Mouse (Mus musculus) heart, embryonic 12.5 days (tissue): ENCODE results near the gene Serpinb12. TPM values are rescaled to one million over a fixed set of nuclear protein-coding genes. Genes with fewer than 3 reads are reported as not detected.
"Not testable (repeated sequence)": the region's sequence is repeated elsewhere in the genome, so short reads cannot be mapped to it uniquely, and the experiment has no call there.

ENCODE experiments used
- ATAC-seq: fragments of 200-750 bp; cut with Nextera tagmentation; 2 replicates; pipeline ENCODE4 v1.8.0; 2017; ENCODE audit warnings: moderate TSS enrichment, moderate library complexity; ENCODE audit not compliant: insufficient number of reproducible peaks, low FRiP score
- H3K27ac ChIP-seq: fragments of 300-500 bp; sonication (generic); 2 replicates; pipeline ENCODE4 v1.5.1; 2016; ENCODE audit warnings: mild to moderate bottlenecking, moderate library complexity; ENCODE audit not compliant: poor library complexity, severe bottlenecking
- H3K27me3 ChIP-seq: fragments of 300-500 bp; sonication (generic); replicated peaks from 2 replicates; pipeline ENCODE4 v1.6.1; 2016; ENCODE audit warnings: mild to moderate bottlenecking, moderate library complexity
- H3K36me3 ChIP-seq: fragments of 300-500 bp; sonication (generic); 2 replicates; pipeline ENCODE4 v1.6.1; 2016; ENCODE audit warnings: mild to moderate bottlenecking, moderate library complexity
- H3K4me1 ChIP-seq: fragments of 300-500 bp; sonication (generic); replicated peaks from 2 replicates; pipeline ENCODE4 v1.6.1; 2016; ENCODE audit warnings: mild to moderate bottlenecking
- H3K4me2 ChIP-seq: fragments of 300-500 bp; sonication (generic); 2 replicates; pipeline ENCODE4 v1.6.1; 2016; ENCODE audit warnings: mild to moderate bottlenecking, moderate library complexity
- H3K4me3 ChIP-seq: fragments of 300-500 bp; sonication (generic); 2 replicates; pipeline ENCODE4 v1.5.1; 2016; ENCODE audit warnings: mild to moderate bottlenecking
- H3K9ac ChIP-seq: fragments of 300-500 bp; sonication (generic); 2 replicates; pipeline ENCODE4 v1.6.1; 2016; ENCODE audit warnings: mild to moderate bottlenecking, moderate library complexity
- H3K9me3 ChIP-seq: fragments of 300-500 bp; sonication (generic); replicated peaks from 2 replicates; pipeline ENCODE4 v1.6.1; 2016; ENCODE audit warnings: mild to moderate bottlenecking, moderate library complexity
- WGBS: fragments of 180-500 bp; shearing (Covaris S2); methylation state at CpG from one replicate; pipeline ENCODE4 v1.1.7; 2016; 5-methylcytosine and 5-hydroxymethylcytosine counted together
- polyA plus RNA-seq: library from polyadenylated mRNA; unstranded; fragments of >200 nt; fragmentation: Nextera tagmentation; extraction: Ambion mirVana; gene quantifications from 2 replicates; pipeline ENCODE4 v1.2.1, GENCODE M21; 2016

Serpinb12 gene
- polyA plus RNA-seq = 0.14 TPM in 1 of 2 replicates, not detected in the other

- no peak within 1 kb of the TSS for H3K4me3 ChIP-seq
- no peak within 1 kb of the TSS for H3K4me2 ChIP-seq
- H3K27me3 ChIP-seq = no peaks in the 10 kb centered on the region
- H3K27ac ChIP-seq = no peak within 1 kb of the TSS
- 74% methylated on average over 6 of the region's 6 CpGs for WGBS
- no peaks in the 10 kb centered on the region for H3K4me1 ChIP-seq
- no peak within 1 kb of the TSS for H3K9ac ChIP-seq
- no peaks in the 10 kb centered on the region for H3K36me3 ChIP-seq
- no peak for ATAC-seq
- H3K9me3 ChIP-seq = no peaks in the 10 kb centered on the region
These were observed at the start of gene Serpinb12 for GRCm38 (mm10) chr1:106934265-106934664. TSS of gene Serpinb12 (plus strand) at chr1:106934449.

DNA sequence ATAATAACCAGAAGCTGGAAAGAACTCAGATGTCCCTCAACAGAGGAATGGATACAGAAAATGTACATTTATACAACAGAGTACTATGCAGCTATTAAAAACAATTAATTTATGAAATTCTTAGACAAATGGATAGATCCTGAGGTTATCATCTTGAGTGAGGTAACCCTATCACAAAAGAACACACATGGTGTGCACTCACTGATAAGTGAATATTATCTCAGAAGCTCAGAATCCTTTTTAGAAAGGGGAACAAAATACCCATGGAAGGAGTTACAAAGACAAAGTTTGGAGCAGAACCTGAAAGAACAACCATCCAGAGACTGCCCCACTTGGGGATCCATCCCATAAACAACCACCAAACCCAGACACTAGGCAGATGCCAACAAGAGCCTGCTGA, 39.1 kb upstream of the Serpinb12 start:
- H3K27ac ChIP-seq, H3K4me2 ChIP-seq, ATAC-seq, H3K4me1 ChIP-seq, H3K4me3 ChIP-seq, H3K36me3 ChIP-seq, H3K9me3 ChIP-seq, H3K9ac ChIP-seq, H3K27me3 ChIP-seq: not testable (repeated sequence)

GRCm38 (mm10) chr1:106901406-106901805, 32.8 kb upstream of the Serpinb12 start:
- no peaks in the 10 kb centered on the region for H3K4me1 ChIP-seq
- H3K9me3 ChIP-seq = no peaks in the 10 kb centered on the region
- no peak overlapping the region for H3K9ac ChIP-seq
- no peak for ATAC-seq
- no peaks in the 10 kb centered on the region for H3K27me3 ChIP-seq
- H3K27ac ChIP-seq = no peak overlapping the region
- 26% methylated on average over 4 of the region's 4 CpGs for WGBS
- H3K4me2 ChIP-seq = no peak overlapping the region
- no peak overlapping the region for H3K4me3 ChIP-seq
- no peaks in the 10 kb centered on the region for H3K36me3 ChIP-seq

DNA sequence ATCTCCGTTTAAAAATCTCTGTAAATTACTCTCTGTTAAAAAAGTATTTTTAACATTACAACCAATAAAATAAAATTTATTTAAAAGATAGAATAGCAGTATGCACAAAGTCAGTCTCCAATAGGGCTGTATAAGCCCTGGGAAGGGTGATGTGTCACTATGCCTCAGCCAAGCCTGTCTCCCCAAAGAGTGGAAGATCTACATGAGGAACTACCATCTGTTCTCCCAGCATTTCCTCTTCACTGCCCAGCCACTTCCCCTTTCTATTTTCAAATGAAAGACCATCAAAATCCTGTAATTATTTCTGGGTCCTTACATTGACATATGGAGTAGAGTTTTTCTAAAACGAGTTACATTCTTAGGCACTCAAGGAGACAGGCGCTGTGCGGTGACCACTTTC, 2.3 kb upstream of the Serpinb12 start:
- Histone ChIP-seq H3K4me3 (no peak overlapping the region), H3K4me1 (no peaks in the 10 kb centered on the region)

GRCm38 (mm10) chr1:106933658-106934057, 591 bp upstream of the Serpinb12 start:
- H3K9ac ChIP-seq = no peak overlapping the region
- H3K4me2 ChIP-seq = no peak overlapping the region
- H3K9me3 ChIP-seq = no peaks in the 10 kb centered on the region
- ATAC-seq = no peak
- H3K4me1 ChIP-seq = no peaks in the 10 kb centered on the region
- H3K4me3 ChIP-seq = no peak overlapping the region
- H3K27me3 ChIP-seq = no peaks in the 10 kb centered on the region
- no peak overlapping the region for H3K27ac ChIP-seq
- H3K36me3 ChIP-seq = no peaks in the 10 kb centered on the region

More for the DNA sequence above, 2.3 kb upstream of the Serpinb12 start:
- Histone ChIP-seq H3K36me3 (no peaks in the 10 kb centered on the region), H3K27ac (no peak overlapping the region), H3K27me3 (no peaks in the 10 kb centered on the region), H3K9ac (no peak overlapping the region), H3K9me3 (no peaks in the 10 kb centered on the region), H3K4me2 (no peak overlapping the region)
- ATAC-seq = no peak
- WGBS = 75% methylated on average over 4 of the region's 4 CpGs

- Histone ChIP-seq H3K4me3 (no peak overlapping the region), H3K27me3 (no peaks in the 10 kb centered on the region), H3K4me2 (no peak overlapping the region), H3K4me1 (no peaks in the 10 kb centered on the region), H3K27ac (no peak overlapping the region), H3K9ac (no peak overlapping the region), H3K9me3 (no peaks in the 10 kb centered on the region), H3K36me3 (no peaks in the 10 kb centered on the region)
- WGBS = 58% methylated on average over 1 of the region's 1 CpGs
- no peak for ATAC-seq
These were observed 13.0 kb downstream of the Serpinb12 start for GRCm38 (mm10) chr1:106947217-106947616.

- H3K4me3 ChIP-seq = no peak overlapping the region
- no peak overlapping the region for H3K27ac ChIP-seq
- no peaks in the 10 kb centered on the region for H3K27me3 ChIP-seq
- H3K9me3 ChIP-seq = no peaks in the 10 kb centered on the region
- H3K4me2 ChIP-seq = no peak overlapping the region
- 66% methylated on average over 3 of the region's 3 CpGs for WGBS
- ATAC-seq = no peak
- no peaks in the 10 kb centered on the region for H3K36me3 ChIP-seq
- no peak overlapping the region for H3K9ac ChIP-seq
- no peaks in the 10 kb centered on the region for H3K4me1 ChIP-seq
These were observed 25.7 kb downstream of the Serpinb12 start for GRCm38 (mm10) chr1:106959981-106960380.

GRCm38 (mm10) chr1:106961023-106961422, 26.8 kb downstream of the Serpinb12 start:
- 39% methylated on average over 3 of the region's 3 CpGs for WGBS
- Histone ChIP-seq H3K27ac (no peak overlapping the region), H3K9ac (no peak overlapping the region), H3K4me3 (no peak overlapping the region), H3K9me3 (no peaks in the 10 kb centered on the region), H3K4me2 (no peak overlapping the region), H3K36me3 (no peaks in the 10 kb centered on the region), H3K27me3 (no peaks in the 10 kb centered on the region), H3K4me1 (no peaks in the 10 kb centered on the region)
- ATAC-seq = no peak

DNA sequence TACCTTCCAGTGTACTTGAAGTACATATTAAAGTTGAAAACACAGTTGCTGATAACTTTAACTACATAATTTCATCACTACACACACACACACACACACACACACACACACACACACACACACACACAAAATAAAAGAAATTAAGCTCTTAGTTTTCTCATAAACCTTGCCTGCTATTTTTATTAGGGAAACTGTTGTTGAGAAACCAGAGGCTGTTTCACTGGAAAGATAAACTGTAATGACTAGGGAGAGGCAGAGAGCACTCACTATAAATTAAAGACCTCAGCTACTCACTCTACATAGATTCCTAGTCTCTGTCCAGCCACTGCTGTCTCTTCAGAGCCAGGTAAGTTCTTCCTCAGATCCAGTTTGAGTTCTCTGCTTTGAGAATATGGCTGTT, 46.4 kb downstream of the Serpinb12 start, which contains the start of gene Serpinb13:
Gene Serpinb13, plus strand, starts transcription at position 301 of the 400 bp plus-strand sequence.
- Histone ChIP-seq H3K27ac (no peak within 1 kb of the TSS), H3K36me3 (no peaks in the 10 kb centered on the region), H3K4me2 (no peak within 1 kb of the TSS), H3K9me3 (no peaks in the 10 kb centered on the region), H3K27me3 (no peaks in the 10 kb centered on the region), H3K4me1 (no peaks in the 10 kb centered on the region), H3K4me3 (no peak within 1 kb of the TSS), H3K9ac (no peak within 1 kb of the TSS)
- ATAC-seq = no peak

GRCm38 (mm10) chr1:106983092-106983491, 48.8 kb downstream of the Serpinb12 start:
- 88% methylated on average over 1 of the region's 1 CpGs for WGBS

GRCm38 (mm10) chr1:106983865-106984264, 49.6 kb downstream of the Serpinb12 start:
- no peaks in the 10 kb centered on the region for H3K9me3 ChIP-seq
- no peaks in the 10 kb centered on the region for H3K4me1 ChIP-seq
- H3K36me3 ChIP-seq = no peaks in the 10 kb centered on the region
- H3K27me3 ChIP-seq = no peaks in the 10 kb centered on the region
- 66% methylated on average over 2 of the region's 2 CpGs for WGBS
- no peak overlapping the region for H3K4me3 ChIP-seq
- no peak overlapping the region for H3K9ac ChIP-seq
- H3K4me2 ChIP-seq = no peak overlapping the region
- no peak for ATAC-seq
- H3K27ac ChIP-seq = no peak overlapping the region

More at GRCm38 (mm10) chr1:106983092-106983491, 48.8 kb downstream of the Serpinb12 start:
- H3K4me2 ChIP-seq = no peak overlapping the region
- H3K27me3 ChIP-seq = no peaks in the 10 kb centered on the region
- no peaks in the 10 kb centered on the region for H3K4me1 ChIP-seq
- H3K4me3 ChIP-seq = no peak overlapping the region
- H3K27ac ChIP-seq = no peak overlapping the region
- ATAC-seq = no peak
- no peaks in the 10 kb centered on the region for H3K9me3 ChIP-seq
- no peak overlapping the region for H3K9ac ChIP-seq
- no peaks in the 10 kb centered on the region for H3K36me3 ChIP-seq

DNA sequence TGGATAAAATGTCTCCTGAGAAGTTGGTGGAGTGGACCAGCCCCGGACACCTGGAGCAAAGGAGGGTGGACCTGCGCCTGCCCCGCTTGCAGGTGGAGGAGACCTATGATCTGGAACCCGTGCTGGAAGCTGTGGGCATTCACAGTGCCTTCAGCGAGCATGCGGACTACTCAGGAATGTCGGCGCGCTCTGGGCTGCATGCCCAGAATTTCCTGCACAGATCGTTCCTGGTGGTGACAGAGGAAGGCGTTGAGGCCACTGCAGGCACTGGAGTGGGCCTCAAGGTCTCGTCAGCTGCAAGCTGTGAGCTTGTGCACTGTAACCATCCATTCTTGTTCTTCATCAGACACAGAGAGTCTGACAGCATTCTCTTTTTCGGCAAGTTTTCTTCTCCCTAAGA, 66.2 kb downstream of the Serpinb12 start:
- Histone ChIP-seq H3K4me3 (no peak overlapping the region), H3K36me3 (no peaks in the 10 kb centered on the region), H3K4me2 (peak overlapping the region; percentile 4; the same call in 1 of the 2 replicates), H3K4me1 (peaks cover 3% of the 10 kb centered on the region; the same call in 1 of the 2 replicates), H3K27ac (peak overlapping the region; percentile 70), H3K9me3 (no peaks in the 10 kb centered on the region), H3K9ac (no peak overlapping the region), H3K27me3 (no peaks in the 10 kb centered on the region)
- ATAC-seq = peak; percentile 88
- WGBS = 38% methylated on average over 13 of the region's 13 CpGs
